Mouse (Mus musculus) limb, embryonic 10.5 days (tissue): ENCODE results near the gene Spdye4a. TPM values are rescaled to one million over a fixed set of nuclear protein-coding genes. Genes with fewer than 3 reads are reported as not detected.

ENCODE experiments used
- DNase-seq: peaks from one replicate; pipeline ENCODE4 v3.0.0-alpha.2; 2017; ENCODE audit warnings: low spot score
- H3K27ac ChIP-seq: fragments of 300-500 bp; sonication (generic); 2 replicates; pipeline ENCODE4 v1.5.1; 2016; ENCODE audit warnings: mild to moderate bottlenecking
- H3K27me3 ChIP-seq: fragments of 300-500 bp; sonication (generic); 2 replicates; pipeline ENCODE4 v1.6.1; 2016; ENCODE audit warnings: low read depth, mild to moderate bottlenecking; ENCODE audit not compliant: poor library complexity, severe bottlenecking
- H3K36me3 ChIP-seq: fragments of 300-500 bp; sonication (generic); 2 replicates; pipeline ENCODE4 v1.6.1; 2016; ENCODE audit warnings: mild to moderate bottlenecking, moderate library complexity
- H3K4me1 ChIP-seq: fragments of 300-500 bp; sonication (generic); 2 replicates; pipeline ENCODE4 v1.6.1; 2016
- H3K4me3 ChIP-seq: fragments of 300-500 bp; sonication (generic); 2 replicates; pipeline ENCODE4 v1.5.1; 2016; ENCODE audit warnings: mild to moderate bottlenecking, moderate library complexity
- H3K9me3 ChIP-seq: fragments of 300-500 bp; sonication (generic); replicated peaks from 2 replicates; pipeline ENCODE4 v1.6.1; 2016; ENCODE audit warnings: mild to moderate bottlenecking
- WGBS: fragments of 180-500 bp; shearing (Covaris S2); methylation state at CpG from one replicate; pipeline ENCODE4 v1.1.7; 2016; 5-methylcytosine and 5-hydroxymethylcytosine counted together
- polyA plus RNA-seq: library from polyadenylated mRNA; unstranded; fragments of >200 nt; fragmentation: Nextera tagmentation; extraction: Ambion mirVana; gene quantifications from 2 replicates; pipeline ENCODE4 v1.2.1, GENCODE M21; 2016

Spdye4a gene
- polyA plus RNA-seq, 1 experiment from 2014 or later, result not detected

DNA sequence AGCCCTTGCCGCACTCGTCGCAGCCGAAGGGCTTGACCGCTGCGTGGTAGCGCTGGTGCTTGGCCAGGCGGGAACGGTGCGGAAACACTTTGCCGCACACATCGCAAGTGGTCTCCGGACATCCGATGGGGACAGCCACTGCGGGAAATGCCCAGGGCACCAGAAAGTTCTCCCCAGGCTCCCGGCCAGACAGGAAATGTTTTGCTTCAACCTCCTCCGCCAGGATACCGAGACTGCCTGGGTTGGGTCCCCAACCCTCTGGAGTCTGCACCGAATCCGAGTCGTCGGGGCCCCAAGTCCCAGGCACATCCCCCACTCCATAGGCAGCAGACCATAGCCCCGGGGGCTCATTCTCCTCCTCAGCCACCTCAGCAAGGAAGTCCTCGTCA is 28.4 kb upstream of the Spdye4a start:
- Histone ChIP-seq H3K27ac (no peak overlapping the region; the same call in 1 of the 2 replicates), H3K27me3 (peaks cover 96% of the 10 kb centered on the region), H3K4me1 (peaks cover 26% of the 10 kb centered on the region), H3K4me3 (peak overlapping the region; percentile 52), H3K36me3 (peaks cover 74% of the 10 kb centered on the region), H3K9me3 (no peaks in the 10 kb centered on the region)
- 11% methylated on average over 24 of the region's 24 CpGs for WGBS
- DNase-seq, result no peak

DNA sequence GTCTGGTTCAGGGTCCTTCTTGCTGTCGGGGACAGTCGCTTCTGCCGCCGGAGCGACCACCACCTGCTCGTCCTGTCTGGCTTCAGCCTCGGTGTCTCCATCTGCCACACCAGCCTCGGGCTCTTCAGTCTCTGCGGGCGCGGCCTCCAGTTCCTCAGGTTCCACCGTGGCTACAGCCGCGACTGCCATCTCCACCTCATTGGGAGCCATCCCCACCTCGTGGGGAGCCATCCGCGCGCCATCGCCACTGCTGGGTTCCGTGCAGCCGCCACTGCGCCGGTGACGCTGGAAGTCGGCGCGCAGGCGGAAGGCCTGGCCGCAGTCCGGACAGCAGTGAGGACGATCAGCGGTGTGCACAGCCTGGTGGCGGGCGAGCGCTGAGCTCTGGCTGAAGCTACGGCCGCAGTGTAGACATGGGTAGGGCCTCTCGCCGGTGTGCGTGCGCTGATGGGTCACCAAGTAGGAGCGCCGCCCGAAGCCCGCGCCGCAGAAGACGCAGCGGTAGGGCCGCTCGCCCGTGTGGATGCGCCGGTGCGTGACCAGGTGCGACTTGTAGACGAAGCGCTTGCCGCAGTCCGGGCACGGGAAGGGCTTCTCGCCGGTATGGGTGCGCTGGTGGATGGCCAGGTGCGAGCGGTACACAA is 27.9 kb upstream of the Spdye4a start:
- Histone ChIP-seq H3K4me1 (peaks cover 26% of the 10 kb centered on the region), H3K27ac (no peak overlapping the region; the same call in 1 of the 2 replicates), H3K27me3 (peaks cover 100% of the 10 kb centered on the region), H3K36me3 (peaks cover 73% of the 10 kb centered on the region), H3K4me3 (peak overlapping the region; percentile 52), H3K9me3 (no peaks in the 10 kb centered on the region)
- peak; percentile 56 for DNase-seq
- WGBS, result 4% methylated on average over 66 of the region's 66 CpGs

DNA sequence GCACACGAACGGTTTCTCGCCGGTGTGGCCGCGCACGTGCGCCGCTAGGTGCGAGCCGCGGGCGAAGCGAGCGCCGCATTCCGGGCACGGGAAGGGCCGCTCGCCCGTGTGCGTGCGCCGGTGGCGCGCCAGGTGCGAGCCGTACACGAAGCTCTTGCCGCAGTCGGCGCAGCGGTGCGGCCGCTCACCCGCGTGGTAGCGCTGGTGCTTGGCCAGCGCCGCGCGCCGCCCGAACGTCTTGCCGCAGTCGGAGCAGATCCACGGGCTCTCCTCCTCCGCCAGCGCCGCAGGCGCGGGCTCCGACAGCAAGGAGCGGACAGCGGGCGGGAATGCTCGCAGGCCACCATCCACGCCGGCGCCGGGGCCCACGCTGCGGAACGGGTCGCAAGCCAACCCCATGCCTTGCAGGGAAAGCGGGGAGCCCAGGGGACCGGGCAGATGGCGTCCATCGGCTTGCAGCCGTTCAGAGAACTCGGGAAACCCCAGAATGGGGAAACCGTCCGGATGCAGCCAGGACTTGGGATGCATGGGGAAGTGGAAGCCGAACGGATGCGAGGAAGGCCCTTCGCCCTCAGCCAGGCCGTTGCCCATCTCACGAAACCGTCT is 27.3 kb upstream of the Spdye4a start:
- peak overlapping the region; percentile 23; the same call in 1 of the 2 replicates for H3K27ac ChIP-seq
- peaks cover 73% of the 10 kb centered on the region for H3K36me3 ChIP-seq
- H3K4me3 ChIP-seq, result peak overlapping the region; percentile 52
- peak; percentile 66 for DNase-seq
- peaks cover 94% of the 10 kb centered on the region for H3K27me3 ChIP-seq
- H3K9me3 ChIP-seq, result no peaks in the 10 kb centered on the region
- peaks cover 26% of the 10 kb centered on the region for H3K4me1 ChIP-seq
- WGBS, result 28% methylated on average over 81 of the region's 81 CpGs

DNA sequence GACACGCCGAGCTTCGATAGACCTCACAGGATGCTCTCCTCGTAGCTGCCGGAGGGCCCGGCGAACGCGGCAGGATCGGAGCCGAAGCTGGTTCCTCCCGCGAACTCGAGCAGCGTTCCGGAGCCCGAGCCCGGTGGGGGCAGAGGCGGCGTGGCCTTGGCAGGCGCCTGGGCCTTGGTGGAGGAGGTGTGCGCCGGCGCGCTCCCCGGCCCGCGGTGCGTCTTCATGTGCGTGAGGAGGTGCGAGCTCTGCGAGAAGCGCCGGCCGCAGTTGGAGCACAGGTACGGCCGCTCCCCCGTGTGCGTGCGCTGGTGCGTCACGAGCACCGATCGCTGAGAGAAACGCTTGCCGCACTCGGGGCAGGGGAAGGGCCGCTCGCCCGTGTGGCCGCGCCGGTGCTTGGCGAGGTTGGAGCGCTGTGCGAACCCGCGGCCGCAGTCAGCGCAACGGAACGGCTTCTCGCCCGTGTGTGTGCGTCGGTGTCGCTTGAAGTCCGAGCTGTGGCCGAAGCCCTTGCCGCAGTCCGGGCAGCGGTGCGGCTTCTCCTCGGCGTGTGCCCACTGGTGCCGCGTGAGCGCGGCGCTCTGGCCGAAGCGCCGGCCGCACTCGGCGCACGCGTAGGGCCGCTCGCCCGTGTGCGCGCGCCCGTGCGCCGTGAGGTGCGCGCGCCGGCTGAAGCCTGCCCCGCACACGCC is 26.6 kb upstream of the Spdye4a start:
- Histone ChIP-seq H3K9me3 (no peaks in the 10 kb centered on the region), H3K27ac (0 out of 2 replicates have a peak overlapping the region, but pooled peaks have one; percentile 14), H3K27me3 (peaks cover 88% of the 10 kb centered on the region), H3K4me3 (peak overlapping the region; percentile 52), H3K36me3 (peaks cover 74% of the 10 kb centered on the region), H3K4me1 (peaks cover 26% of the 10 kb centered on the region)
- DNase-seq, result peak; percentile 68
- 21% methylated on average over 103 of the region's 103 CpGs for WGBS

DNA sequence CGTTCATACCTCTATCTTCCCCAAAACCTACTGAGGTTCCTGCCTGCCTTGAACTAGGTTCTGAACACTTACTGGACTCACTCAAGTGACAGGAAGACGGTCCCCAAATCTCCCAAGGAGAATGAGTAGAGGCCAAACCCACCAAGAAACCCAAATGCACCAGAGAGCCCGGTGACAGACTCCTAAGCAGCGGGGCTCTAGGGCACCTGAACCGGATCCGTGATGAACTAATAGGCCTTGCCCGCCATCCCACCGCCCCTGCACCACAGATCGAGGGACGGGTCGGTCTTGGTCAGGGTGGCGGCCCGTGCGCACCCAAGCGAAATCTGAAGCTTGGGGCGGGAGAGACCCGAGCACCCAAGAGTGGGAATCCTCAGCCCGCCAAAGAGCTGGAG is 26.1 kb upstream of the Spdye4a start:
- peaks cover 74% of the 10 kb centered on the region for H3K36me3 ChIP-seq
- WGBS, result 13% methylated on average over 18 of the region's 18 CpGs

DNA sequence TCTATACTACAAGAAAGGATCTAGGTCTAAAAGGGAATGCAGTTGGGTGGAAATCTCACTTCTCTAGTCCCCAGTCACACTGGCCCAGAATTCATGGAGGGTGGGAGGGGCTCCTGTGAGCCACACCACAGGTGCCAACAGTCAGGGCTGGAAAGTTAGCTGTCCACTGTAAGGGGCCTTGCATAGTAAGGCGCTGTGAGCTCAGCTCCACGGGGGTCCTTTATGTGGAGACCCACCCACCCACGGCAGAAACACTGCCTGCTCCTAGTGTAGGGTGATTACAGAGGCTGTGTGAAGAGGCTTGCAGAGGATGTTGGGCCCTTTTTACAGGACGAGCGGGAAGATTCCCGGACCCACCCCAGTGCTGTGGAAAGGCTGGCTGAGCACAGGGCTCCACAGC is 25.3 kb upstream of the Spdye4a start:
- Histone ChIP-seq H3K4me3 (no peak overlapping the region), H3K27ac (no peak overlapping the region), H3K27me3 (peaks cover 75% of the 10 kb centered on the region), H3K9me3 (no peaks in the 10 kb centered on the region), H3K36me3 (peaks cover 74% of the 10 kb centered on the region), H3K4me1 (peaks cover 26% of the 10 kb centered on the region)
- no peak for DNase-seq
- 42% methylated on average over 6 of the region's 6 CpGs for WGBS

More for the DNA sequence above, 26.1 kb upstream of the Spdye4a start:
- H3K4me3 ChIP-seq, result peak overlapping the region; percentile 52
- DNase-seq, result no peak
- H3K27me3 ChIP-seq, result peaks cover 82% of the 10 kb centered on the region
- peaks cover 26% of the 10 kb centered on the region for H3K4me1 ChIP-seq
- H3K9me3 ChIP-seq, result no peaks in the 10 kb centered on the region
- no peak overlapping the region for H3K27ac ChIP-seq

DNA sequence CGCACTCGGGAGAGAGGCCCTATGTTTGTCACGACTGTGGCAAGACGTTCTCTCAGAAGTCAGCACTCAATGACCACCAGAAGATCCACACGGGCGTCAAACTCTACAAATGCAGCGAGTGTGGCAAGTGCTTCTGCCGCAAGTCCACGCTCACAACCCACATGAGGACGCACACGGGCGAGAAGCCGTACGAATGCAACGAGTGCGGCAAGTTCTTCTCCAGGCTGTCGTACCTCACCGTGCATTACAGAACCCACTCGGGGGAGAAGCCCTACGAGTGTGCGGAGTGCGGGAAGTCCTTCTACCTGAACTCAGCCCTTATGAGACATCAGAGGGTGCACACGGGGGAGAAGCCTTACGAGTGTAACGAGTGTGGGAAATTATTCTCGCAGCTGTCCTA is 18.2 kb upstream of the Spdye4a start:
- 97% methylated on average over 26 of the region's 26 CpGs for WGBS
- peaks cover 99% of the 10 kb centered on the region for H3K36me3 ChIP-seq
- H3K9me3 ChIP-seq, result no peaks in the 10 kb centered on the region
- peaks cover 4% of the 10 kb centered on the region; the same call in 1 of the 2 replicates for H3K27me3 ChIP-seq
- DNase-seq, result no peak
- H3K4me3 ChIP-seq, result no peak overlapping the region
- H3K27ac ChIP-seq, result no peak overlapping the region
- H3K4me1 ChIP-seq, result no peaks in the 10 kb centered on the region

DNA sequence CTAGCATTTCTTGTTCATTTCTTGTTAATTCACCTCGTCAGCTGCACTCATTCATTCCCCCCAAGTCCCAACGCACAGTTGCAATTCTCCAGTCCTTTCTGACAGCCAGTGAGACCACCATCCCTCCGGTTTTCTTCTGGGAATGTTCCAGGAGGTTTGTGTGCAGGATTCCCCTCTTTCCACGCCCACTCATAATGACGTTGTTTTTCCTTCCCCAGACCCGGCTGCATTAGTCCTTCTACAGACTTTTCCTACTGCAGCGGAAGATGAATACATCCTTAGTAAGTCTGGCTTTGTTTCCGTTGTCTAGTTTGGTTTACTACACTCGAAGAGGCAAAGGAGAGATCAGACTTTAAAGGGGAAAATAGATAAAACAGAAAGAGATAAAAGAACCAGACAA is 9.3 kb upstream of the Spdye4a start:
- peak overlapping the region; percentile 81 for H3K4me3 ChIP-seq
- WGBS, result 61% methylated on average over 9 of the region's 9 CpGs
- peaks cover 44% of the 10 kb centered on the region for H3K36me3 ChIP-seq
- H3K27ac ChIP-seq, result peak overlapping the region; percentile 96; the same call in 1 of the 2 replicates
- H3K4me1 ChIP-seq, result peaks cover 26% of the 10 kb centered on the region
- no peaks in the 10 kb centered on the region for H3K9me3 ChIP-seq
- no peaks in the 10 kb centered on the region for H3K27me3 ChIP-seq
- no peak for DNase-seq

DNA sequence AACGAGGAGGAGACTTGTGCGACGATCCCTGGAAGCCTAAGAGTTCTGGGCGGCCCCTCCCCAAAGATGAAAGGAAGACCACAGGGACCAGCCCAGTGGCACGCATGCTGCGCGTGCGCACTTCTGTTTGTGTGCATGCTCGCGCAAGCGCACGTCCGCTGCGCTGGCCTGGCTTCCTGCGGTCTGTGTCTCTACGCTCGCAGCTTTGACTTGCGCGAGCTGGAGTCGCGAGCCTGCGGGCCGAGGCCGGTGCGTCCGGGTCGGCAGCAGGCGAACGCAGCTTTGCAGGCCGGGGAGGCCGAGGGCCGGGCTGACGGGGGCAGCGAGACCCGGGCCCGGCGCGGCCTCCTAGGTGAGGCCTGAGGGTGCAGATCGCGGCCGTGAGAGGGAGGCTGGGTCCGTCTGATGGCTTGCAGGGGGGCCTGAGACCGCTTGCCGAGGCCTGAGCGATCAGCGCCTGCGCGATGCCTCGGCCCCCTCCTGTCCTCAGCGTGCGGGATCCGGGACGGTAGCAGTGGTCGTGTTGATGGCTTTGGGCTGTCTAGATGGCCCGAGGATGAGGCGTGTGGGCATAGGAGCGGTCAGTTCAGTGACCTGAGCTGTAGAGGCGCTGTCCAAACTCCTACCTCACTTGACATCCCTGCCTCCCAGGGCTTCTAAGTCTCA is 8.5 kb upstream of the Spdye4a start, which contains the start of gene Zfp12:
TSS of gene Zfp12 (plus strand) at position 136 of the 666 bp plus-strand sequence.
- H3K36me3 ChIP-seq, result peaks cover 35% of the 10 kb centered on the region
- no peaks in the 10 kb centered on the region for H3K9me3 ChIP-seq
- DNase-seq, result peak; percentile 94
- H3K4me1 ChIP-seq, result peaks cover 26% of the 10 kb centered on the region
- H3K27ac ChIP-seq, result peak within 1 kb of the TSS; percentile 96
- under 1% methylated on average over 58 of the region's 58 CpGs for WGBS
- H3K4me3 ChIP-seq, result peak within 1 kb of the TSS; percentile 81
- no peaks in the 10 kb centered on the region for H3K27me3 ChIP-seq

DNA sequence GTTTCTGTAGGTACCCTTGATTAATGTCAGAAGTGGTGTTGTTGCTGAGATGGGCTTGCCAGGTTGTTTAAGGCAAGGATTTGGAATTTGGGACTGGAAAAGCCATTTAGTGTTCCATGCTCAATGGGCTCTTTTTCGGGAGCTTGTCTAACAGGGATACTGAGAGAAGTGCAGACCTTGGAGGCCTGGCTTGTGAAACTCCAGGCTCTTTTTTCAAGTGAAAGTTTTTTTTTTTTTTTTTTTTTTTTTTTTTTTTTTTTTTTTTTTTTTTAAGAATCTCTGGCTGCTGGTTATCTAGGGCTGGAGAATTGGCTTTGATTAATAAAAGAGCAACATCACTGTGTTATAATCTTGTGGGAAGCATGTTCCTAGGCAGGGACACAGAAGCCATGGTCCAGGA is 4.4 kb downstream of the Spdye4a start:
- no peaks in the 10 kb centered on the region for H3K4me1 ChIP-seq
- no peaks in the 10 kb centered on the region for H3K27me3 ChIP-seq
- no peak overlapping the region for H3K4me3 ChIP-seq
- H3K27ac ChIP-seq, result no peak overlapping the region
- DNase-seq, result no peak
- WGBS, result 78% methylated on average over 1 of the region's 1 CpGs
- no peaks in the 10 kb centered on the region for H3K9me3 ChIP-seq
- H3K36me3 ChIP-seq, result no peaks in the 10 kb centered on the region

DNA sequence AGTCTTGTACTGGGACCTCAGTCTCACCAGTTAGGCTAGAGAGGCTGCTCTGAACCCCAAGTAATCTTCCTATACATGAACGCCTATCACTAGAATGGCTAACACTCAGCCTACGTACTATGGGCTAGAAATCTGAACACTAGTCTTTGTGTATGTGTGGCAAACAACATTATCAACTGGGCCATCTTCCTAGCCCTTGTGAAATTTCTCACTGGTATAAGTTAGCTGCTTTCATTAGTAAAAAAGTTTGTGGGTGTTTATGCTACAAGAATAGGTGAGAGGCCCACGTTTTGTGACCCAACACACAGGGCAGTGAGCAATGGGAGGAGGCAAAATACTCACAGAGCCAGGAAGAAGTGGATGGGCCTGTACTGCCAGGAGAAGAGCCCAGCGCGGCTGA is 5.7 kb downstream of the Spdye4a start:
- Histone ChIP-seq H3K4me1 (no peaks in the 10 kb centered on the region), H3K4me3 (no peak overlapping the region), H3K27me3 (no peaks in the 10 kb centered on the region), H3K9me3 (no peaks in the 10 kb centered on the region), H3K27ac (no peak overlapping the region), H3K36me3 (no peaks in the 10 kb centered on the region)
- no peak for DNase-seq
- 83% methylated on average over 5 of the region's 5 CpGs for WGBS

DNA sequence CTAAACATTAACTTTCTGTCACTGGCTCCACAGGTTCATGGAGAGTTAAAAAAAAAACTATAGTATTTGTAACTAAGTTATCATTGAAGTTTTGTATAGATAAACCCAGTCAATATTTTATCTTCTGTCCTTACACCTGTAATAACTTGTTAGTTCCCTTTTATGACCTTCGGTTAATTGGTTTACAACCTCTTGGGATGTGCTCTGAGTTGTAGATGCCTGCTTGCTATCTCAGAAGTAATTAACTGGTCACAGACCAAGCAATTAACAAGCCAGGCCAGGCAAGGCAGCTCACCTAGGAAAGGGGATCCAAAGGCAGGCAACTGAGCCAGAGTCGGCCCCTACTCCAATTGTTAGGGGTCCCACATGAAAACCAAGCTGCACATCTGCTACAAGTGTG is 12.9 kb downstream of the Spdye4a start:
- WGBS, result 68% methylated on average over 2 of the region's 2 CpGs
- DNase-seq, result no peak
- Histone ChIP-seq H3K9me3 (peaks cover 2% of the 10 kb centered on the region; the same call in 1 of the 2 replicates), H3K4me3 (no peak overlapping the region), H3K4me1 (no peaks in the 10 kb centered on the region), H3K27me3 (no peaks in the 10 kb centered on the region), H3K36me3 (no peaks in the 10 kb centered on the region), H3K27ac (no peak overlapping the region)
